Mouse (Mus musculus): ENCODE measurements around the gene Fam213a. TPM values are rescaled to one million over a fixed set of nuclear protein-coding genes. Genes with fewer than 3 reads are reported as not detected.

The Fam213a gene
- polyA plus RNA-seq, 1 experiment from 2014 or later: 80.5 TPM

DNA sequence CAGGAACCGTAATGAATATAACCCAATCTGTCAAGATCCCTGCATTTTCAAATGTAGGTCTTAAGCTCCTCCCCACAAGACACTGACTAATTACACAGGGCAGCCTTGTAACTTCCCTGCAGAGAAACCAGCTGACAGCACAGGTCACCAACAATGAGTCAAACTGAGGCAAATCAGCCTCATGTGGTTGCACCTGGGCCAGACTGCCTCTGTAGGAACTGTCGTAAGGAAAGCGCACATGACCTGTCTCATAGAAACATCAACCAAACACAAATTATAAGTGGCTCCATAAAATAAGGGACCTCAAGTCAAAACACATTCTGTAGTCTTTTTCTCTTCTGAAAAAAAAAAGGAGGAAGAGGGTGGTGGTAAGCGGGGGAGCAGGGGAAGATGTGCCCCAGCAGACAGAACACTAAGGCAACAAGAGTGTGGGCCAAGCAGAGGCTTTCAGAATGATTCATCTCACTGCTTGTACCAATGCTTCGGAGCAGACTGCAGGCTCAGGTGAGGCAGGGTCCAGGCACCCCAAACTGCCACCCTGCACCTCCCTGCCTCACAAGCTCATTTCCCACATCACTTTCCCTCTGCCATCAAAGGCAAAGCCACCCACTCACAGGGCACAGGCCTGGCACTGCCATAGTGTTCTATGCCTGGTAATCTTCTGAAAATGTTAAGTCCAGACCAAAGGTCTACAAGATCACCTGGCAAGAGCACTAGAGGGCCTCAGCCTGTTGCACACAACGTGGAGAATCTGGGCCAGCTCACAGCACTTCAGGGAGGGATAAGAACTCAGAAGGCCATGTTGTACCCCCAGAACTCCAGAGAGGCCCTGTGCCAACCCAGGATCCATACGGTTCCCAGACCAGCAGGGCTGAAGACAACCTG lies 63.6 kb downstream of the Fam213a start:
- Histone ChIP-seq H3K27ac (0 out of 2 replicates have a peak overlapping the region, but pooled peaks have one; percentile 20), H3K9ac (ENCODE audit: low read depth, low read length) (no peak overlapping the region)
- WGBS: 68% methylated on average over 7 of the region's 7 CpGs

DNA sequence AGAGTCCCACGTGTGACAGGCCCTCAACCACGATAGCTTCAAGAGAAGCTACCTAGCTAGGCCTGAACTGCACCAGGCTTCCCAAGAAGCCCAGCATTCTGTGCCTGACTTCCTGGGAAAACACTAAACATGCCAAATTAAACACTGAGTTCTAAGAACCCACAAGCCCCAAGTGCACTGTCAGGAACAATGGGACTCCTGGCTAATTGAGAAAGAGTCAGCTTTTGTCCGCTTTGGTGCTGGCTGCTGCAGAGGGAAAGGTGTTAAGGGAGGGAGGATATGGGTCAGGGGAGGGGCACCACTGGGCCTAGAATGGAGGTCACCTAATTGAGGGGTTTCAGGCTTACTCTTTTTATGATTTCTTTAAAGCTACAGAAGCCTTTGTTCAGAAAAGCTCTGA lies 64.5 kb downstream of the Fam213a start:
- 25% methylated on average over 3 of the region's 3 CpGs for WGBS
- H3K4me3 ChIP-seq (replicated peaks; ENCODE audit: low read depth, low read length): no peak overlapping the region
- DNase-seq (ENCODE audit: low spot score): no peak
- ATAC-seq (replicated peaks; ENCODE audit: low FRiP score, low read depth): no peak
- H3K4me1 ChIP-seq (replicated peaks; ENCODE audit: insufficient read depth, low read length): peaks cover 32% of the 10 kb centered on the region
- no peaks in the 10 kb centered on the region for H3K27me3 ChIP-seq (ENCODE audit: insufficient read depth, low read length)
- no peak for TF ChIP-seq CTCF (IDR thresholded peaks at IDR 0.05; ENCODE audit: low read depth)
- H3K36me3 ChIP-seq (ENCODE audit: insufficient read depth, low read length): no peaks in the 10 kb centered on the region
- no peak overlapping the region for H3K9ac ChIP-seq (ENCODE audit: low read depth, low read length)
- H3K9me3 ChIP-seq (replicated peaks; ENCODE audit: low read length): no peaks in the 10 kb centered on the region
- H3K4me2 ChIP-seq (ENCODE audit: low read length): no peak overlapping the region
- H3K27ac ChIP-seq: peak overlapping the region; percentile 56; the same call in 1 of the 2 replicates

More for the DNA sequence above, 63.6 kb downstream of the Fam213a start:
- no peak for TF ChIP-seq CTCF (IDR thresholded peaks at IDR 0.05; ENCODE audit: low read depth)
- H3K4me2 ChIP-seq (ENCODE audit: low read length): no peak overlapping the region
- peaks cover 37% of the 10 kb centered on the region for H3K4me1 ChIP-seq (replicated peaks; ENCODE audit: insufficient read depth, low read length)
- no peak overlapping the region for H3K4me3 ChIP-seq (replicated peaks; ENCODE audit: low read depth, low read length)
- H3K36me3 ChIP-seq (ENCODE audit: insufficient read depth, low read length): no peaks in the 10 kb centered on the region
- DNase-seq (ENCODE audit: low spot score) (no peak), ATAC-seq (replicated peaks; ENCODE audit: low FRiP score, low read depth) (no peak)
- no peaks in the 10 kb centered on the region for H3K27me3 ChIP-seq (ENCODE audit: insufficient read depth, low read length)
- H3K9me3 ChIP-seq (replicated peaks; ENCODE audit: low read length): no peaks in the 10 kb centered on the region

DNA sequence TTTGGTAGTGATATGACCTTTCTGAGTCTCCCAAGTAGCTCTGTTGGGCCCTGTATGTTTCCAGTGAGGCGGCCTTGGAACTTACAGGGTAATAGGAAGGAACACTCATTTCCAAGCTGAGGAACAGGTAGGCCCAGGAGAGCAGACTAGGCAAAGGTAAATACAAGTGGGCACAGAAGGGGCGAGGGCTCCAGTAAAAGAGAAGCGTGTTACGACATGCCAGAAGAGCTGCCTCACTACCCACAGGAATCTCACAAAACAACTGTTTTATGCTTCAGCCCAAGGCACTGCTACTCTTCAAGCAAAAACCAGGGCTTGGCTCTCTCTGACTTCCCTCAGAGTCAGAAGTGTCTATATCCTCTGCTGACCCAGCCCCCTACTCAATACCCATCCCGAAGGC lies 65.1 kb downstream of the Fam213a start:
- 56% methylated on average over 5 of the region's 5 CpGs for WGBS
- H3K4me2 ChIP-seq (ENCODE audit: low read length): no peak overlapping the region
- ATAC-seq (replicated peaks; ENCODE audit: low FRiP score, low read depth): no peak

GRCm38 (mm10) chr14:40947431-40948394 lies 65.9 kb downstream of the Fam213a start:
- Histone ChIP-seq H3K36me3 (ENCODE audit: insufficient read depth, low read length) (no peaks in the 10 kb centered on the region), H3K4me1 (replicated peaks; ENCODE audit: insufficient read depth, low read length) (peaks cover 25% of the 10 kb centered on the region), H3K27ac (peak overlapping the region; percentile 70), H3K9ac (ENCODE audit: low read depth, low read length) (no peak overlapping the region), H3K4me3 (replicated peaks; ENCODE audit: low read depth, low read length) (no peak overlapping the region), H3K4me2 (ENCODE audit: low read length) (no peak overlapping the region), H3K9me3 (replicated peaks; ENCODE audit: low read length) (no peaks in the 10 kb centered on the region), H3K27me3 (ENCODE audit: insufficient read depth, low read length) (no peaks in the 10 kb centered on the region)
- 50% methylated on average over 14 of the region's 14 CpGs for WGBS
- no peak for ATAC-seq (replicated peaks; ENCODE audit: low FRiP score, low read depth)
- TF ChIP-seq CTCF (IDR thresholded peaks at IDR 0.05; ENCODE audit: low read depth): no peak
- no peak for DNase-seq (ENCODE audit: low spot score)

More for the DNA sequence above, 65.1 kb downstream of the Fam213a start:
- no peak for DNase-seq (ENCODE audit: low spot score)
- Histone ChIP-seq H3K4me3 (replicated peaks; ENCODE audit: low read depth, low read length) (no peak overlapping the region), H3K4me1 (replicated peaks; ENCODE audit: insufficient read depth, low read length) (peaks cover 30% of the 10 kb centered on the region), H3K27me3 (ENCODE audit: insufficient read depth, low read length) (no peaks in the 10 kb centered on the region), H3K36me3 (ENCODE audit: insufficient read depth, low read length) (no peaks in the 10 kb centered on the region), H3K9ac (ENCODE audit: low read depth, low read length) (no peak overlapping the region), H3K9me3 (replicated peaks; ENCODE audit: low read length) (no peaks in the 10 kb centered on the region), H3K27ac (peak overlapping the region; percentile 70)
- TF ChIP-seq CTCF (IDR thresholded peaks at IDR 0.05; ENCODE audit: low read depth): no peak

GRCm38 (mm10) chr14:40943802-40944201 lies 69.8 kb downstream of the Fam213a start:
- Histone ChIP-seq H3K9me3 (replicated peaks; ENCODE audit: low read length) (no peaks in the 10 kb centered on the region), H3K36me3 (ENCODE audit: insufficient read depth, low read length) (no peaks in the 10 kb centered on the region), H3K9ac (ENCODE audit: low read depth, low read length) (no peak overlapping the region), H3K4me1 (replicated peaks; ENCODE audit: insufficient read depth, low read length) (peaks cover 12% of the 10 kb centered on the region), H3K27me3 (ENCODE audit: insufficient read depth, low read length) (no peaks in the 10 kb centered on the region), H3K27ac (no peak overlapping the region), H3K4me3 (replicated peaks; ENCODE audit: low read depth, low read length) (no peak overlapping the region), H3K4me2 (ENCODE audit: low read length) (no peak overlapping the region)
- no peak for DNase-seq (ENCODE audit: low spot score)
- ATAC-seq (replicated peaks; ENCODE audit: low FRiP score, low read depth): no peak
- no peak for TF ChIP-seq CTCF (IDR thresholded peaks at IDR 0.05; ENCODE audit: low read depth)
- 77% methylated on average over 2 of the region's 2 CpGs for WGBS

Other genes with a start within 250 kb of the Fam213a start
- gene Sh2d4b, start 120.5 kb downstream of the Fam213a start, polyA plus RNA-seq (2015; fragmentation: Nextera tagmentation; extraction: Ambion mirVana): 0.72 and 1.0 TPM in 2 replicates
- 93.4 and 102 TPM in 2 replicates for gene Tspan14, start 47.0 kb downstream of the Fam213a start, polyA plus RNA-seq (2015; fragmentation: Nextera tagmentation; extraction: Ambion mirVana)
- gene Dydc2, start 55.4 kb upstream of the Fam213a start, polyA plus RNA-seq (2015; fragmentation: Nextera tagmentation; extraction: Ambion mirVana): 0.23 TPM in 1 of 2 replicates, not detected in the other
- gene Dydc1, start 59.1 kb upstream of the Fam213a start, polyA plus RNA-seq (2015; fragmentation: Nextera tagmentation; extraction: Ambion mirVana): not detected in 2 replicates
- gene Mat1a, start 91.2 kb upstream of the Fam213a start, polyA plus RNA-seq (2015; fragmentation: Nextera tagmentation; extraction: Ambion mirVana): 0.17 and 0.20 TPM in 2 replicates
- gene Sftpa1, start 118.0 kb upstream of the Fam213a start, polyA plus RNA-seq (2015; fragmentation: Nextera tagmentation; extraction: Ambion mirVana): 0.13 TPM in 1 of 2 replicates, not detected in the other
- not detected in 2 replicates for gene Mbl1, start 137.7 kb upstream of the Fam213a start, polyA plus RNA-seq (2015; fragmentation: Nextera tagmentation; extraction: Ambion mirVana)
- 1.4 and 1.6 TPM in 2 replicates for gene Sftpd, start 171.4 kb upstream of the Fam213a start, polyA plus RNA-seq (2015; fragmentation: Nextera tagmentation; extraction: Ambion mirVana)

All from kidney, postnatal 0 days (tissue).